Comparison of ENCODE assay signal across 8 mouse cellular contexts in genomic region chr14:57607500-57607899, GRCm38 (mm10). TPM values are rescaled to one million over a fixed set of nuclear protein-coding genes. Genes with fewer than 3 reads are reported as not detected.
DNase-seq lines count a peak whose midpoint lies in the region; ATAC-seq lines count a peak whose summit lies in the region.

No protein-coding gene starts in this region.

- 10% methylated on average over 1 of the region's 1 CpGs for WGBS in heart, embryonic 15.5 days

- ATAC-seq in heart, embryonic 15.5 days (replicated peaks; ENCODE audit: insufficient number of reproducible peaks, insufficient read depth, low FRiP score, low read depth) = peak; percentile 92

- no peak overlapping the region for H3K4me3 ChIP-seq in heart, embryonic 15.5 days

- no peak overlapping the region for H3K9ac ChIP-seq in heart, embryonic 15.5 days

- peak; percentile 91 for DNase-seq in 3T3-L1 (ENCODE audit: low read depth, low spot score)
- DNase-seq in adrenal gland, adult 2 months = peak; percentile 97
- peak; percentile 50 for DNase-seq in fat pad, adult 2 months (ENCODE audit: extremely low read depth, low read depth, low spot score)
- peak; percentile 78 for DNase-seq in layer of hippocampus, adult 9-10 months (ENCODE audit: low spot score)
- DNase-seq in lung, postnatal 25 days (ENCODE audit: low spot score) = peak; percentile 96
- peak; percentile 36 to 59 for DNase-seq in spleen, postnatal 10 days (ENCODE audit: low spot score in 2 of 2)
- DNase-seq in natural killer cell, adult 2 months (ENCODE audit: low spot score in 2 of 2) = no peak

- H3K4me2 ChIP-seq in heart, embryonic 15.5 days = no peak overlapping the region

- 0 out of 2 replicates have a peak, but pooled peaks cover 4% of the 10 kb centered on the region for H3K27me3 ChIP-seq in heart, embryonic 15.5 days

- H3K36me3 ChIP-seq in heart, embryonic 15.5 days = peaks cover 14% of the 10 kb centered on the region

- H3K9me3 ChIP-seq in heart, embryonic 15.5 days (replicated peaks) = no peaks in the 10 kb centered on the region

- peak overlapping the region; percentile 56; the same call in 1 of the 2 replicates for H3K27ac ChIP-seq in heart, embryonic 15.5 days

- peaks cover 22% of the 10 kb centered on the region for H3K4me1 ChIP-seq in heart, embryonic 15.5 days (replicated peaks)

RNA-seq across cellular contexts. Expression of gene Eef1akmt1, which starts 36.1 kb away (rescaled TPM):
- total RNA-seq in adrenal gland, adult 2 months (2021) = 10 to 100 TPM; 28.4 to 29.4 TPM
- polyA plus RNA-seq in adrenal gland, adult 2 months (2012; rRNA removed) = 5.1 and 5.7 TPM in 2 replicates
- 63.3 and 69.0 TPM in 2 replicates for polyA plus RNA-seq in heart, embryonic 15.5 days (2015; fragmentation: Nextera tagmentation; extraction: Ambion mirVana)

RNA-seq across cellular contexts. Expression of gene Xpo4, which starts 57.7 kb away (rescaled TPM):
- total RNA-seq in adrenal gland, adult 2 months (2021) = 10 to 100 TPM; 28.5 to 33.6 TPM
- 2.3 and 3.2 TPM in 2 replicates for polyA plus RNA-seq in adrenal gland, adult 2 months (2012; rRNA removed)
- 11.1 and 12.6 TPM in 2 replicates for polyA plus RNA-seq in heart, embryonic 15.5 days (2015; fragmentation: Nextera tagmentation; extraction: Ambion mirVana)

Comparison
In these comparisons a context has a peak if more than half of its experiments do, and no peak if none do; other contexts are left out.
1. DNase-seq: peak in 3T3-L1 (single experiment), adrenal gland, adult 2 months (single experiment), fat pad, adult 2 months (single experiment), layer of hippocampus, adult 9-10 months (single experiment), lung, postnatal 25 days (single experiment) and spleen, postnatal 10 days (2 of 2); none in natural killer cell, adult 2 months (0 of 2).